Comparison of ENCODE assay signal across 8 mouse cellular contexts in the genomic region with DNA sequence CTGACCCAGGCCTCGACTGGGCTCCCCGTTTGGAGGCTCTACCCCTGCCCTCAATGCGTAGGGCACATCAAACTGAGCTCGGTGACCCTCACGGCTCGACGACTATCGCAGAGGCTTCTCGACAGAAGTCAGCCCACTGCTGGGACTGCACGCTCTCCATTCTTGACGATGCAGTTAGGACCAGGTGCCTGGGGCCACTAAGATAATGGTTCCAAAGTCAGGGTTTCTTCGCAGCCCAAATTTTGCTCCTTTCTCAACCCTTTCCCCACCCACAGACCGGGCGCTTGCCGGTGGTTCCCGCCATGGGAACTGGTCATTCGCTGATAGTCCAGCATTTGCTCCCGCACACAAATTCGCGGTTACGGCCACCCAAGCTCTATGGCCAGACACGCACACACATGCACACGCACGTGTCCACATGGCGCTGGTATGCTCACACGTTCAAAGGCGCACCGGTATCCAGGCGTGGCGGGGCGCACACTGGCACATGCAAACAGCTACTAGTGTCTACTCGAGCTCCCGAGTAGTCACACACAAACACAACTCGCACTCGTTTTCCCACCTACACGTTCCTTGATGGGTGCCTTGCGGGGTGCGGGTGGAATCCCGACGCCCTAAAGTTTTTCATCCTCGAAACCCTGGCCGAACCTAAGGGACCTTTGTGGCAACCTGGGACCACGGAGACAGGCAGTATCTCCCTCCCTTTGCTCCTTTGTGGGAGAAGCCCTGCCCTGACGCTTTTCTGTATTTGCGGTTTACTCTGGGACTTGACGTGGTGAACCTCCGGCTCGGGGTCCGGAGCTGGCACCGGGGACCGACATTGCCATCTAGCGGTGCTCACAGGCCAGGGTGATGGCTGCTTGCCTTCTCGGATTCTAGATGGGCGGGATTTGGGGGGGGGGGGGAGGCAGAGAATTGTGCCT. TPM values are rescaled to one million over a fixed set of nuclear protein-coding genes. Genes with fewer than 3 reads are reported as not detected.
A peak's percentile ranks its signal among the peaks of the same experiment; 100 is the strongest.
DNase-seq lines count a peak whose midpoint lies in the region; ATAC-seq and TF ChIP-seq lines count a peak whose summit lies in the region.

No protein-coding gene starts in this region.

- peak overlapping the region; percentile 82 for H3K4me2 ChIP-seq in forebrain, embryonic 14.5 days (ENCODE audit: low read length)
- H3K4me2 ChIP-seq in hindbrain, embryonic 16.5 days (ENCODE audit: low read length), result peak overlapping the region; percentile 77
- H3K4me2 ChIP-seq in limb, embryonic 14.5 days (replicated peaks; ENCODE audit: low read depth, low read length, severe bottlenecking), result peak overlapping the region; percentile 94
- H3K4me2 ChIP-seq in midbrain, embryonic 14.5 days (ENCODE audit: low read length), result peak overlapping the region; percentile 86

- peak overlapping the region; percentile 6; the same call in 1 of the 2 replicates for H3K9ac ChIP-seq in forebrain, embryonic 14.5 days (ENCODE audit: low read length)
- peak overlapping the region; percentile 31 for H3K9ac ChIP-seq in hindbrain, embryonic 16.5 days (ENCODE audit: low read depth, low read length)
- H3K9ac ChIP-seq in limb, embryonic 14.5 days (ENCODE audit: low read depth, low read length, severe bottlenecking), result no peak overlapping the region
- 0 out of 2 replicates have a peak overlapping the region, but pooled peaks have one; percentile 14 for H3K9ac ChIP-seq in midbrain, embryonic 14.5 days (replicated peaks; ENCODE audit: low read length)

- 6% methylated on average over 54 of the region's 54 CpGs for WGBS in forebrain, embryonic 14.5 days
- WGBS in hindbrain, embryonic 16.5 days, result 4% methylated on average over 54 of the region's 54 CpGs
- 5% methylated on average over 54 of the region's 54 CpGs for WGBS in limb, embryonic 14.5 days
- 2% methylated on average over 54 of the region's 54 CpGs for WGBS in midbrain, embryonic 14.5 days

- no peaks in the 10 kb centered on the region for H3K9me3 ChIP-seq in forebrain, embryonic 14.5 days (replicated peaks; ENCODE audit: control insufficient read depth, low read length)
- no peaks in the 10 kb centered on the region for H3K9me3 ChIP-seq in hindbrain, embryonic 16.5 days (ENCODE audit: control insufficient read depth, low read length)
- H3K9me3 ChIP-seq in limb, embryonic 14.5 days (ENCODE audit: control insufficient read depth, low read length), result no peaks in the 10 kb centered on the region
- no peaks in the 10 kb centered on the region for H3K9me3 ChIP-seq in midbrain, embryonic 14.5 days (ENCODE audit: control insufficient read depth, low read length)

- H3K27ac ChIP-seq in forebrain, embryonic 14.5 days (ENCODE audit: low read depth, low read length), result no peak overlapping the region
- no peak overlapping the region for H3K27ac ChIP-seq in hindbrain, embryonic 16.5 days (ENCODE audit: low read depth, low read length)
- no peak overlapping the region for H3K27ac ChIP-seq in limb, embryonic 14.5 days (replicated peaks; ENCODE audit: low read depth, low read length)
- H3K27ac ChIP-seq in midbrain, embryonic 14.5 days (replicated peaks; ENCODE audit: low read depth, low read length), result no peak overlapping the region

- peak; percentile 37 for ATAC-seq in forebrain, embryonic 14.5 days
- no peak for ATAC-seq in hindbrain, embryonic 16.5 days
- ATAC-seq in limb, embryonic 14.5 days (ENCODE audit: low FRiP score, low read depth), result peak; percentile 38; the same call in 1 of the 2 replicates
- ATAC-seq in midbrain, embryonic 14.5 days (ENCODE audit: low FRiP score, low TSS enrichment), result no peak

- peak; percentile 85 to 87 for DNase-seq in right cerebral cortex, postnatal 10 days (ENCODE audit: low spot score in 2 of 2)
- no peak for DNase-seq in right cerebral cortex, postnatal 25 days
- DNase-seq in brain, adult 2 months (ENCODE audit: low read depth, low spot score), result peak; percentile 89
- DNase-seq in forebrain, embryonic 14.5 days (ENCODE audit: low spot score), result peak; percentile 85
- peak; percentile 82 for DNase-seq in limb, embryonic 14.5 days (ENCODE audit: low spot score)
- peak; percentile 86 for DNase-seq in midbrain, embryonic 14.5 days
- DNase-seq in thymus, postnatal 10 days (ENCODE audit: low spot score in 2 of 2), result peak; percentile 49 to 70

- peaks cover 5% of the 10 kb centered on the region; the same call in 1 of the 2 replicates for H3K4me1 ChIP-seq in forebrain, embryonic 14.5 days (ENCODE audit: control insufficient read depth, insufficient read depth, low read length)
- H3K4me1 ChIP-seq in hindbrain, embryonic 16.5 days (ENCODE audit: control insufficient read depth, insufficient read depth, low read depth, low read length), result peaks cover 16% of the 10 kb centered on the region
- H3K4me1 ChIP-seq in limb, embryonic 14.5 days (ENCODE audit: control insufficient read depth, insufficient read depth, low read length), result peaks cover 18% of the 10 kb centered on the region
- peaks cover 18% of the 10 kb centered on the region for H3K4me1 ChIP-seq in midbrain, embryonic 14.5 days (ENCODE audit: control insufficient read depth, insufficient read depth, low read length)

- peaks cover 40% of the 10 kb centered on the region for H3K27me3 ChIP-seq in forebrain, embryonic 14.5 days (replicated peaks; ENCODE audit: control insufficient read depth, insufficient read depth, low read length)
- peaks cover 25% of the 10 kb centered on the region for H3K27me3 ChIP-seq in hindbrain, embryonic 16.5 days (replicated peaks; ENCODE audit: control insufficient read depth, insufficient read depth, low read length)
- peaks cover 37% of the 10 kb centered on the region for H3K27me3 ChIP-seq in limb, embryonic 14.5 days (ENCODE audit: control insufficient read depth, insufficient read depth, low read length)
- peaks cover 33% of the 10 kb centered on the region for H3K27me3 ChIP-seq in midbrain, embryonic 14.5 days (ENCODE audit: control insufficient read depth, insufficient read depth, low read length)

- H3K4me3 ChIP-seq in forebrain, embryonic 14.5 days (ENCODE audit: low read depth, low read length), result peak overlapping the region; percentile 58
- peak overlapping the region; percentile 62 for H3K4me3 ChIP-seq in hindbrain, embryonic 16.5 days (ENCODE audit: low read length)
- peak overlapping the region; percentile 54 for H3K4me3 ChIP-seq in limb, embryonic 14.5 days (replicated peaks; ENCODE audit: low read length)
- peak overlapping the region; percentile 20; the same call in 1 of the 2 replicates for H3K4me3 ChIP-seq in midbrain, embryonic 14.5 days (replicated peaks; ENCODE audit: low read depth, low read length)

- no peaks in the 10 kb centered on the region; the same call in 1 of the 2 replicates for H3K36me3 ChIP-seq in forebrain, embryonic 14.5 days (ENCODE audit: control insufficient read depth, insufficient read depth, low read length)
- no peaks in the 10 kb centered on the region for H3K36me3 ChIP-seq in hindbrain, embryonic 16.5 days (ENCODE audit: control insufficient read depth, insufficient read depth, low read length)
- peaks cover 3% of the 10 kb centered on the region; the same call in 1 of the 2 replicates for H3K36me3 ChIP-seq in limb, embryonic 14.5 days (ENCODE audit: control insufficient read depth, insufficient read depth, low read length)
- H3K36me3 ChIP-seq in midbrain, embryonic 14.5 days (ENCODE audit: control insufficient read depth, insufficient read depth, low read length), result peaks cover 6% of the 10 kb centered on the region; the same call in 1 of the 2 replicates

- TF ChIP-seq POLR2A in limb, embryonic 14.5 days (IDR thresholded peaks at IDR 0.05; ENCODE audit: borderline replicate concordance, extremely low read depth, insufficient read depth, insufficient read length), result no peak

RNA-seq across cellular contexts. Expression of a gene that starts 3.4 kb away (rescaled TPM):
- 0.83 and 1.2 TPM in 2 replicates for polyA plus RNA-seq in forebrain, embryonic 14.5 days (2014; fragmentation: Nextera tagmentation; extraction: Ambion mirVana)
- polyA plus RNA-seq in hindbrain, embryonic 16.5 days (2015; fragmentation: Nextera tagmentation; extraction: Ambion mirVana), result 1.5 TPM in 2 replicates
- polyA plus RNA-seq in limb, embryonic 14.5 days (2012; rRNA removed), result 0.47 and 0.88 TPM in 2 replicates
- polyA plus RNA-seq in limb, embryonic 14.5 days (2014; fragmentation: Nextera tagmentation; extraction: Ambion mirVana), result 0.17 and 0.32 TPM in 2 replicates
- polyA plus RNA-seq in midbrain, embryonic 14.5 days (2014; fragmentation: Nextera tagmentation; extraction: Ambion mirVana), result 0.34 and 0.65 TPM in 2 replicates

RNA-seq across cellular contexts. Expression of a gene that starts 8.4 kb away (rescaled TPM):
- polyA plus RNA-seq in forebrain, embryonic 14.5 days (2014; fragmentation: Nextera tagmentation; extraction: Ambion mirVana), result 349 and 462 TPM in 2 replicates
- 160 and 182 TPM in 2 replicates for polyA plus RNA-seq in hindbrain, embryonic 16.5 days (2015; fragmentation: Nextera tagmentation; extraction: Ambion mirVana)
- 1,140 and 1,381 TPM in 2 replicates for polyA plus RNA-seq in limb, embryonic 14.5 days (2012; rRNA removed)
- polyA plus RNA-seq in limb, embryonic 14.5 days (2014; fragmentation: Nextera tagmentation; extraction: Ambion mirVana), result 1,171 and 1,392 TPM in 2 replicates
- 131 and 196 TPM in 2 replicates for polyA plus RNA-seq in midbrain, embryonic 14.5 days (2014; fragmentation: Nextera tagmentation; extraction: Ambion mirVana)

RNA-seq across cellular contexts. Expression of a gene that starts 21.8 kb away (rescaled TPM):
- polyA plus RNA-seq in forebrain, embryonic 14.5 days (2014; fragmentation: Nextera tagmentation; extraction: Ambion mirVana), result 0.20 and 0.30 TPM in 2 replicates
- polyA plus RNA-seq in hindbrain, embryonic 16.5 days (2015; fragmentation: Nextera tagmentation; extraction: Ambion mirVana), result 0.16 and 0.29 TPM in 2 replicates
- polyA plus RNA-seq in limb, embryonic 14.5 days (2012; rRNA removed), result 0.05 TPM in 1 of 2 replicates, not detected in the other
- 0.37 and 0.56 TPM in 2 replicates for polyA plus RNA-seq in limb, embryonic 14.5 days (2014; fragmentation: Nextera tagmentation; extraction: Ambion mirVana)
- polyA plus RNA-seq in midbrain, embryonic 14.5 days (2014; fragmentation: Nextera tagmentation; extraction: Ambion mirVana), result 0.14 and 0.26 TPM in 2 replicates

RNA-seq across cellular contexts. Expression of a gene that starts 52.0 kb away (rescaled TPM):
- 26.7 and 29.1 TPM in 2 replicates for polyA plus RNA-seq in forebrain, embryonic 14.5 days (2014; fragmentation: Nextera tagmentation; extraction: Ambion mirVana)
- polyA plus RNA-seq in hindbrain, embryonic 16.5 days (2015; fragmentation: Nextera tagmentation; extraction: Ambion mirVana), result 32.3 and 37.5 TPM in 2 replicates
- polyA plus RNA-seq in limb, embryonic 14.5 days (2012; rRNA removed), result 97.1 and 109 TPM in 2 replicates
- polyA plus RNA-seq in limb, embryonic 14.5 days (2014; fragmentation: Nextera tagmentation; extraction: Ambion mirVana), result 40.4 and 42.4 TPM in 2 replicates
- polyA plus RNA-seq in midbrain, embryonic 14.5 days (2014; fragmentation: Nextera tagmentation; extraction: Ambion mirVana), result 27.5 and 32.0 TPM in 2 replicates

Comparison
In these comparisons a context has a peak if more than half of its experiments do, and no peak if none do; other contexts are left out.
1. ATAC-seq: peak in forebrain, embryonic 14.5 days (single experiment) and limb, embryonic 14.5 days (single experiment); none in hindbrain, embryonic 16.5 days (single experiment) and midbrain, embryonic 14.5 days (single experiment).
2. Peak in every context shown above with its lines, with median percentiles within 50 percentile points of each other: H3K4me2 ChIP-seq and H3K4me3 ChIP-seq.